Mouse (Mus musculus): ENCODE measurements around the gene Ptprg. TPM values are rescaled to one million over a fixed set of nuclear protein-coding genes. Genes with fewer than 3 reads are reported as not detected.

The Ptprg gene
- polyA plus RNA-seq, 1 experiment: 22.0 TPM

- 68% methylated on average over 10 of the region's 10 CpGs for WGBS
- H3K27ac ChIP-seq (ENCODE audit: insufficient read depth, low read length): no peak overlapping the region
- DNase-seq: no peak
- H3K27me3 ChIP-seq (ENCODE audit: control insufficient read depth, insufficient read depth, low read length): no peaks in the 10 kb centered on the region
- H3K4me3 ChIP-seq (replicated peaks; ENCODE audit: insufficient read depth, low read depth, low read length): no peak overlapping the region
- no peak for TF ChIP-seq CTCF (IDR thresholded peaks at IDR 0.05; ENCODE audit: borderline replicate concordance, insufficient read depth, low read depth, low read length)
- no peak for TF ChIP-seq POLR2A (IDR thresholded peaks at IDR 0.05; ENCODE audit: borderline replicate concordance, insufficient read depth, low read length)
- H3K4me1 ChIP-seq (ENCODE audit: control insufficient read depth, insufficient read depth, low read length): peaks cover 12% of the 10 kb centered on the region; the same call in 1 of the 2 replicates
These were observed 67.7 kb downstream of the Ptprg start for GRCm38 (mm10) chr14:11620962-11621568.

- H3K27ac ChIP-seq (ENCODE audit: insufficient read depth, low read length): no peak overlapping the region
- H3K4me3 ChIP-seq (replicated peaks; ENCODE audit: insufficient read depth, low read depth, low read length): no peak overlapping the region
- WGBS: 92% methylated on average over 4 of the region's 4 CpGs
- DNase-seq: no peak
- H3K27me3 ChIP-seq (ENCODE audit: control insufficient read depth, insufficient read depth, low read length): no peaks in the 10 kb centered on the region
- no peaks in the 10 kb centered on the region for H3K4me1 ChIP-seq (ENCODE audit: control insufficient read depth, insufficient read depth, low read length)
- TF ChIP-seq POLR2A (IDR thresholded peaks at IDR 0.05; ENCODE audit: borderline replicate concordance, insufficient read depth, low read length): no peak
- TF ChIP-seq CTCF (IDR thresholded peaks at IDR 0.05; ENCODE audit: borderline replicate concordance, insufficient read depth, low read depth, low read length): no peak
These were observed 70.2 kb downstream of the Ptprg start for GRCm38 (mm10) chr14:11623576-11623975.

GRCm38 (mm10) chr14:11630736-11631135, 77.4 kb downstream of the Ptprg start:
- no peak overlapping the region for H3K4me3 ChIP-seq (replicated peaks; ENCODE audit: insufficient read depth, low read depth, low read length)
- no peaks in the 10 kb centered on the region; the same call in 1 of the 2 replicates for H3K4me1 ChIP-seq (ENCODE audit: control insufficient read depth, insufficient read depth, low read length)
- 32% methylated on average over 2 of the region's 2 CpGs for WGBS
- DNase-seq: no peak
- H3K27ac ChIP-seq (ENCODE audit: insufficient read depth, low read length): no peak overlapping the region
- TF ChIP-seq CTCF (IDR thresholded peaks at IDR 0.05; ENCODE audit: borderline replicate concordance, insufficient read depth, low read depth, low read length) (no peak), POLR2A (IDR thresholded peaks at IDR 0.05; ENCODE audit: borderline replicate concordance, insufficient read depth, low read length) (no peak)
- no peaks in the 10 kb centered on the region for H3K27me3 ChIP-seq (ENCODE audit: control insufficient read depth, insufficient read depth, low read length)

GRCm38 (mm10) chr14:11631505-11631904, 78.2 kb downstream of the Ptprg start:
- DNase-seq: no peak
- no peaks in the 10 kb centered on the region for H3K27me3 ChIP-seq (ENCODE audit: control insufficient read depth, insufficient read depth, low read length)
- H3K4me1 ChIP-seq (ENCODE audit: control insufficient read depth, insufficient read depth, low read length): no peaks in the 10 kb centered on the region; the same call in 1 of the 2 replicates
- no peak overlapping the region for H3K4me3 ChIP-seq (replicated peaks; ENCODE audit: insufficient read depth, low read depth, low read length)
- TF ChIP-seq CTCF (IDR thresholded peaks at IDR 0.05; ENCODE audit: borderline replicate concordance, insufficient read depth, low read depth, low read length): no peak
- no peak for TF ChIP-seq POLR2A (IDR thresholded peaks at IDR 0.05; ENCODE audit: borderline replicate concordance, insufficient read depth, low read length)
- 93% methylated on average over 4 of the region's 4 CpGs for WGBS
- H3K27ac ChIP-seq (ENCODE audit: insufficient read depth, low read length): no peak overlapping the region

DNA sequence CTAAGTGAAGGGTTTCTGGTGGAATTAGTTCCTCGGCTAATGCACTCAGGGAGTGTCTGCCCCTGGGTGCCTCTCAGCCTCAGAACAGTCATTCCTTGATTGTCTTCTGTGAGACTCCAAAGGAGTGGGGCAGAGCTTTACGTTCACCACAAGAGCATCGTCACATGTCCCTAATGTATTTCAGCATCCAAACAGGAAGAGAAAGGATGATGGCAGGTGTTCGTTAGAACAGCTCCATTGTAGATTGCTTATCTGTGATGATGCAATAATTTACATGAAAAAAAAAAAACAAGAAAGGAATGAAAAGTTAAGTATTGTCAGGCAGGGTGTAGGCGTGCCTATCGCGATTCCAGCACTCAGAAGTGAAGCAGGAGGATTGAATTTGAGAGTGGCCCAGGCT, 84.3 kb downstream of the Ptprg start:
- no peak overlapping the region for H3K27ac ChIP-seq (ENCODE audit: insufficient read depth, low read length)
- TF ChIP-seq CTCF (IDR thresholded peaks at IDR 0.05; ENCODE audit: borderline replicate concordance, insufficient read depth, low read depth, low read length) (no peak), POLR2A (IDR thresholded peaks at IDR 0.05; ENCODE audit: borderline replicate concordance, insufficient read depth, low read length) (no peak)
- no peak overlapping the region for H3K4me3 ChIP-seq (replicated peaks; ENCODE audit: insufficient read depth, low read depth, low read length)
- DNase-seq: no peak
- H3K27me3 ChIP-seq (ENCODE audit: control insufficient read depth, insufficient read depth, low read length): no peaks in the 10 kb centered on the region
- WGBS: 93% methylated on average over 7 of the region's 7 CpGs
- no peaks in the 10 kb centered on the region for H3K4me1 ChIP-seq (ENCODE audit: control insufficient read depth, insufficient read depth, low read length)

- no peak for TF ChIP-seq POLR2A (IDR thresholded peaks at IDR 0.05; ENCODE audit: borderline replicate concordance, insufficient read depth, low read length)
- no peak for TF ChIP-seq CTCF (IDR thresholded peaks at IDR 0.05; ENCODE audit: borderline replicate concordance, insufficient read depth, low read depth, low read length)
- H3K27ac ChIP-seq (ENCODE audit: insufficient read depth, low read length): no peak overlapping the region
- 75% methylated on average over 5 of the region's 5 CpGs for WGBS
- no peaks in the 10 kb centered on the region for H3K27me3 ChIP-seq (ENCODE audit: control insufficient read depth, insufficient read depth, low read length)
- no peak for DNase-seq
- no peak overlapping the region for H3K4me3 ChIP-seq (replicated peaks; ENCODE audit: insufficient read depth, low read depth, low read length)
- peaks cover 5% of the 10 kb centered on the region for H3K4me1 ChIP-seq (ENCODE audit: control insufficient read depth, insufficient read depth, low read length)
These were observed 86.0 kb downstream of the Ptprg start for GRCm38 (mm10) chr14:11639366-11639765.

DNA sequence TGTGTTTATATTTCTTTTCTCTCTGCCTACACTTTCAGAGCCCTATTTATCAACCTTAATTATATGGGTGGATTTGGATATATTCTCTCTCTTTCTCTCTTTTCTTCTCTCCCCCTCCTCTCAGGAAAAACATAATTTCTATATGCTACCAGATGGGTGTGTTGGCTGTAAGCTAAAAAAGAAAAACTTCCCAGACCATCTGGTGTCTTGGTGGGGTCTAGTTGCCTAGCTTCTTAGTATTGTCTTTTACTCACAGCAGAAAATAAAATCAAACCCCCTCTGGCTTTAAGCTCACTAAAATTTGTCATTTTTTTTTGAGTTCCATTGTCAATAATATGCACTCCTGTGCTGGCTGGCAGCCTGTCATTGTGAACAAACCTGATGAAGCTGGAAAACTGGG, 87.0 kb downstream of the Ptprg start:
- no peak overlapping the region for H3K4me3 ChIP-seq (replicated peaks; ENCODE audit: insufficient read depth, low read depth, low read length)
- peaks cover 5% of the 10 kb centered on the region for H3K4me1 ChIP-seq (ENCODE audit: control insufficient read depth, insufficient read depth, low read length)
- no peak for DNase-seq
- TF ChIP-seq CTCF (IDR thresholded peaks at IDR 0.05; ENCODE audit: borderline replicate concordance, insufficient read depth, low read depth, low read length) (no peak), POLR2A (IDR thresholded peaks at IDR 0.05; ENCODE audit: borderline replicate concordance, insufficient read depth, low read length) (no peak)
- H3K27me3 ChIP-seq (ENCODE audit: control insufficient read depth, insufficient read depth, low read length): no peaks in the 10 kb centered on the region; the same call in 1 of the 2 replicates
- H3K27ac ChIP-seq (ENCODE audit: insufficient read depth, low read length): no peak overlapping the region

DNA sequence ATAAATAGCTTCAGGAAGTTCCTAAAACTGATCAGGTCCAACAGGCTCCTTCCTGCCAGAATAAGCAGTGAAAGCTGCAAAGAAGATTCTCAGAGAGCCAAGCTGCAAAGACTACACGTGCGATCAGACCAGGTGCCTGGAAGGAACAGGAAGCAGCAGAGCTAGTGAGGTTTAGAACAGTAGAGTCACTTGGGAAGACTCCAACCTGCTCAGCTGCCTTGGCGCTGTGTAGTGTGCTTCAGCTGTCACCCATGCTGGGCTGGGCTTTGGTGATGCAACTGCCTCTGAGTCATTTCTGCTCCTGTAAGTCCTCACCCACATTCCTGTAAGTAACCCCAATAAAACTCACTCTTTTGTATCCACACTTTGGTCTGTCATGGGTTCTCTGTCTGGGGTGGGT, 87.7 kb downstream of the Ptprg start:
- Histone ChIP-seq H3K4me3 (replicated peaks; ENCODE audit: insufficient read depth, low read depth, low read length) (no peak overlapping the region), H3K27ac (ENCODE audit: insufficient read depth, low read length) (no peak overlapping the region), H3K27me3 (ENCODE audit: control insufficient read depth, insufficient read depth, low read length) (no peaks in the 10 kb centered on the region; the same call in 1 of the 2 replicates), H3K4me1 (ENCODE audit: control insufficient read depth, insufficient read depth, low read length) (peaks cover 5% of the 10 kb centered on the region)
- TF ChIP-seq POLR2A (IDR thresholded peaks at IDR 0.05; ENCODE audit: borderline replicate concordance, insufficient read depth, low read length) (no peak), CTCF (IDR thresholded peaks at IDR 0.05; ENCODE audit: borderline replicate concordance, insufficient read depth, low read depth, low read length) (no peak)
- WGBS: 50% methylated on average over 3 of the region's 3 CpGs
- DNase-seq: peak in 1 of 2 experiments; percentile 29

Data from cerebellum, adult 2 months (tissue).